ENCODE assay signal across 29 mouse cellular contexts in the genomic region with DNA sequence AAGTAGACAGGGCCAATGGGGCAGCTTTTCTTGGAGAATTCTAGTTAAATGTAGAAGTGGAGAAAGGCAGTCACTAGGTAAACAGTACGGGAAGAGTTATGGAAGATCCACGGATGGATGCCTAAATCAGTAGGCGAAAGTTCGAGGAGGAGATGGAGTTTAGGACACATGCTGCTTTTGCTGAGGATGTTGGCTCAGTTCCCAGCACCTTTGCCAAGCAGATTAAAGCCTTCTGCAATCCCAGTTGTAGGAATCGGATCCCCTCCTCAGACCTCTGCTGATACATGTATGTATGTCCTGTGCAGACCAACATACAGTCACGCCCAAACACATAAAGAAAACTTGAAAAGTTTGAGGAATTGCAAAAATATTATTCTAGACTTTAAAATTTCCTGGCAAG. TPM values are rescaled to one million over a fixed set of nuclear protein-coding genes. Genes with fewer than 3 reads are reported as not detected.
A peak's percentile ranks its signal among the peaks of the same experiment; 100 is the strongest.
DNase-seq lines count a peak whose midpoint lies in the region; ATAC-seq and TF ChIP-seq lines count a peak whose summit lies in the region.
"Had no signal": no experiment of that assay in that cellular context is flagged by ENCODE, and none has a peak within 500 bp of the region (broad histone marks: within the 10 kb centered on the region; RNA-seq: fewer than 3 reads in every experiment).

No protein-coding gene starts in this region.

- H3K4me3 ChIP-seq in hindbrain, postnatal 0 days (ENCODE audit: low read length) = no peak overlapping the region
- H3K4me3 ChIP-seq in hindbrain, embryonic 13.5 days = no peak overlapping the region
- no peak overlapping the region for H3K4me3 ChIP-seq in midbrain, postnatal 0 days (ENCODE audit: low read depth, low read length)
- no peak overlapping the region for H3K4me3 ChIP-seq in midbrain, embryonic 10.5 days
- H3K4me3 ChIP-seq: embryonic facial prominence, embryonic 15.5 days; erythroblast, embryonic 14.5 days; forebrain, embryonic 10.5 days; gastrocnemius, adult 2 months; heart, embryonic 10.5 days; heart, embryonic 15.5 days had no signal

- H3K36me3 ChIP-seq in hindbrain, postnatal 0 days (ENCODE audit: insufficient read depth, low read length) = no peaks in the 10 kb centered on the region
- no peaks in the 10 kb centered on the region for H3K36me3 ChIP-seq in hindbrain, embryonic 13.5 days
- H3K36me3 ChIP-seq in midbrain, postnatal 0 days (ENCODE audit: insufficient read depth, low read length) = no peaks in the 10 kb centered on the region
- no peaks in the 10 kb centered on the region for H3K36me3 ChIP-seq in midbrain, embryonic 10.5 days
- H3K36me3 ChIP-seq: embryonic facial prominence, embryonic 15.5 days; forebrain, embryonic 10.5 days; G1E; heart, embryonic 10.5 days; heart, embryonic 15.5 days had no signal

- H3K27ac ChIP-seq in hindbrain, postnatal 0 days = no peak overlapping the region
- H3K27ac ChIP-seq in hindbrain, embryonic 13.5 days = no peak overlapping the region
- no peak overlapping the region for H3K27ac ChIP-seq in midbrain, postnatal 0 days (ENCODE audit: low read depth, low read length)
- H3K27ac ChIP-seq in midbrain, embryonic 10.5 days (replicated peaks) = no peak overlapping the region
- H3K27ac ChIP-seq: embryonic facial prominence, embryonic 15.5 days; forebrain, embryonic 10.5 days; gastrocnemius, adult 2 months; heart, embryonic 10.5 days; heart, embryonic 15.5 days had no signal

- no peak for TF ChIP-seq CTCF in hindbrain, postnatal 0 days (IDR thresholded peaks at IDR 0.05; ENCODE audit: low read depth)
- TF ChIP-seq CTCF in midbrain, postnatal 0 days (IDR thresholded peaks at IDR 0.05) = no peak

- no peak overlapping the region for H3K4me2 ChIP-seq in hindbrain, postnatal 0 days (ENCODE audit: low read depth, low read length)
- no peak overlapping the region for H3K4me2 ChIP-seq in hindbrain, embryonic 13.5 days
- no peak overlapping the region for H3K4me2 ChIP-seq in midbrain, postnatal 0 days (ENCODE audit: low read depth, low read length, poor library complexity, severe bottlenecking)
- H3K4me2 ChIP-seq: embryonic facial prominence, embryonic 15.5 days; heart, embryonic 15.5 days had no signal

- H3K27me3 ChIP-seq in hindbrain, postnatal 0 days (ENCODE audit: insufficient read depth, low read length) = no peaks in the 10 kb centered on the region
- no peaks in the 10 kb centered on the region for H3K27me3 ChIP-seq in hindbrain, embryonic 13.5 days
- no peaks in the 10 kb centered on the region for H3K27me3 ChIP-seq in midbrain, postnatal 0 days (ENCODE audit: insufficient read depth, low read length)
- no peaks in the 10 kb centered on the region for H3K27me3 ChIP-seq in midbrain, embryonic 10.5 days (ENCODE audit: low read depth, poor library complexity, severe bottlenecking)
- H3K27me3 ChIP-seq: embryonic facial prominence, embryonic 15.5 days; heart, embryonic 15.5 days had no signal

- peak; percentile 71 to 77 for DNase-seq in cerebellum, postnatal 10 days
- DNase-seq in cerebellum, adult 8-10 months = no peak
- peak; percentile 49 for DNase-seq in hindbrain, postnatal 0 days (ENCODE audit: low spot score)
- peak; percentile 33 to 49 for DNase-seq in kidney, postnatal 25 days
- no peak for DNase-seq in kidney, adult 18-20 months
- DNase-seq in midbrain, postnatal 0 days (ENCODE audit: low spot score) = peak; percentile 25
- no peak for DNase-seq in midbrain, embryonic 10.5 days (ENCODE audit: low spot score)
- DNase-seq: adrenal gland, adult 8-10 months; adrenal gland, postnatal 36 days; B cell, adult 2 months; cerebellum, adult 11 months; cerebellum, adult 9-10 months; embryo, embryonic 11 days; gastrocnemius, adult 2 months; gastrocnemius, postnatal 25 days; heart, adult 18-20 months had no signal

- 54% methylated on average over 6 of the region's 6 CpGs for WGBS in hindbrain, postnatal 0 days
- WGBS in hindbrain, embryonic 13.5 days = 79% methylated on average over 6 of the region's 6 CpGs
- WGBS in midbrain, postnatal 0 days = 73% methylated on average over 6 of the region's 6 CpGs
- WGBS in midbrain, embryonic 10.5 days = 90% methylated on average over 6 of the region's 6 CpGs

- ATAC-seq in hindbrain, postnatal 0 days = no peak
- no peak for ATAC-seq in hindbrain, embryonic 13.5 days (ENCODE audit: low FRiP score)
- ATAC-seq in midbrain, postnatal 0 days (ENCODE audit: low FRiP score) = no peak
- ATAC-seq: CD4-positive, CD25-positive, alpha-beta regulatory T cell, adult 4 months; forebrain, embryonic 14.5 days; hindbrain, embryonic 16.5 days had no signal

- H3K9ac ChIP-seq in hindbrain, postnatal 0 days (replicated peaks; ENCODE audit: low read length) = no peak overlapping the region
- H3K9ac ChIP-seq in hindbrain, embryonic 13.5 days = no peak overlapping the region
- H3K9ac ChIP-seq in midbrain, postnatal 0 days (replicated peaks; ENCODE audit: low read length, poor library complexity, severe bottlenecking) = no peak overlapping the region
- H3K9ac ChIP-seq: embryonic facial prominence, embryonic 15.5 days; heart, embryonic 15.5 days had no signal

- H3K9me3 ChIP-seq in hindbrain, postnatal 0 days (ENCODE audit: low read length) = no peaks in the 10 kb centered on the region
- no peaks in the 10 kb centered on the region for H3K9me3 ChIP-seq in hindbrain, embryonic 13.5 days
- H3K9me3 ChIP-seq in midbrain, postnatal 0 days (ENCODE audit: low read length) = no peaks in the 10 kb centered on the region
- no peaks in the 10 kb centered on the region for H3K9me3 ChIP-seq in midbrain, embryonic 10.5 days (replicated peaks)
- H3K9me3 ChIP-seq: embryonic facial prominence, embryonic 15.5 days; forebrain, embryonic 10.5 days; G1E; heart, embryonic 10.5 days; heart, embryonic 15.5 days had no signal

- H3K4me1 ChIP-seq in hindbrain, postnatal 0 days (ENCODE audit: insufficient read depth, low read length) = no peaks in the 10 kb centered on the region
- H3K4me1 ChIP-seq in hindbrain, embryonic 13.5 days (replicated peaks) = 0 out of 2 replicates have a peak, but pooled peaks cover 4% of the 10 kb centered on the region
- H3K4me1 ChIP-seq in midbrain, postnatal 0 days (ENCODE audit: insufficient read depth, low read length) = no peaks in the 10 kb centered on the region
- H3K4me1 ChIP-seq in midbrain, embryonic 10.5 days = peaks cover 7% of the 10 kb centered on the region
- H3K4me1 ChIP-seq: embryonic facial prominence, embryonic 15.5 days; heart, embryonic 10.5 days; heart, embryonic 15.5 days had no signal

RNA-seq across cellular contexts. Expression of a gene that starts 8.1 kb away (rescaled TPM):
- 0.21 TPM in 1 of 2 replicates, not detected in the other for total RNA-seq in hindbrain, postnatal 0 days (2014; rRNA removed)
- 0.16 TPM in 1 of 2 replicates, not detected in the other for polyA plus RNA-seq in hindbrain, postnatal 0 days (2015; fragmentation: Nextera tagmentation; extraction: Ambion mirVana)
- 0.06 TPM in 1 of 2 replicates, not detected in the other for polyA plus RNA-seq in hindbrain, embryonic 13.5 days (2015; fragmentation: Nextera tagmentation; extraction: Ambion mirVana)
- total RNA-seq in midbrain, postnatal 0 days (2014; rRNA removed) = not detected in 2 replicates
- polyA plus RNA-seq in midbrain, postnatal 0 days (2015; fragmentation: Nextera tagmentation; extraction: Ambion mirVana) = 0.17 TPM in 1 of 2 replicates, not detected in the other
- polyA plus RNA-seq in midbrain, embryonic 10.5 days (2016; fragmentation: Nextera tagmentation; extraction: Ambion mirVana) = not detected in 2 replicates
- total RNA-seq: common myeloid progenitor, adult 5-6 weeks had no signal
- polyA plus RNA-seq: embryonic facial prominence, embryonic 11.5 days; erythroblast, embryonic 14.5 days; forebrain, embryonic 10.5 days; heart, embryonic 10.5 days; hindbrain, embryonic 11.5 days had no signal

Comparison
In these comparisons a context has a peak if more than half of its experiments do, and no peak if none do; other contexts are left out.
1. DNase-seq: peak in cerebellum, postnatal 10 days (2 of 2), hindbrain, postnatal 0 days (single experiment), kidney, postnatal 25 days (2 of 2) and midbrain, postnatal 0 days (single experiment); none in cerebellum, adult 8-10 months (single experiment), kidney, adult 18-20 months (single experiment) and midbrain, embryonic 10.5 days (single experiment).